Mouse (Mus musculus) ES-E14 (cell line): Measurements from ENCODE around the gene Add3. TPM values are rescaled to one million over a fixed set of nuclear protein-coding genes. Genes with fewer than 3 reads are reported as not detected.

ENCODE experiments used
- DNase-seq: peaks from one replicate; pipeline ENCODE4 v3.0.0-alpha.2; 2013; ENCODE audit warnings: low read depth, low spot score
- H3K27ac ChIP-seq: 2 replicates; pipeline ENCODE4 v1.5.1; 2012; ENCODE audit warnings: low read depth, mild to moderate bottlenecking, low read length, moderate library complexity, mixed read lengths; ENCODE audit not compliant: poor library complexity, insufficient read depth, severe bottlenecking
- H3K36me3 ChIP-seq: 2 replicates; pipeline ENCODE4 v1.6.1; 2012; ENCODE audit warnings: mild to moderate bottlenecking, low read length, moderate library complexity, mixed read lengths; ENCODE audit not compliant: control insufficient read depth, poor library complexity, insufficient read depth, severe bottlenecking
- H3K4me1 ChIP-seq, 2 experiments: fragments of 150-350 bp in 1 of 2; sonication (generic) in 1 of 2; 2 replicates each; pipeline ENCODE4 v1.6.1; 2012; ENCODE audit warnings: low read length in 2 of 2, mild to moderate bottlenecking in 1 of 2, mixed read lengths in 1 of 2; ENCODE audit not compliant: control insufficient read depth in 2 of 2, insufficient read depth in 2 of 2, poor library complexity in 1 of 2
- H3K4me3 ChIP-seq, 2 experiments: fragments of 150-350 bp in 1 of 2; sonication (generic) in 1 of 2; 2 replicates each; pipeline ENCODE4 v1.5.1; 2012; ENCODE audit warnings: low read length in 2 of 2, low read depth in 1 of 2, mild to moderate bottlenecking in 1 of 2, mixed read lengths in 1 of 2; ENCODE audit not compliant: insufficient read depth in 1 of 2, poor library complexity in 1 of 2, severe bottlenecking in 1 of 2
- H3K9ac ChIP-seq: 2 replicates; pipeline ENCODE4 v1.6.1; 2012; ENCODE audit warnings: low read depth, mild to moderate bottlenecking, low read length, mixed read lengths; ENCODE audit not compliant: poor library complexity, insufficient read depth, severe bottlenecking
- H3K9me3 ChIP-seq: fragments of 150-350 bp; sonication (generic); 2 replicates; pipeline ENCODE4 v1.6.1; 2012; ENCODE audit warnings: low read depth, mild to moderate bottlenecking, low read length; ENCODE audit not compliant: control insufficient read depth, insufficient read depth
- CHD2 ChIP-seq: IDR thresholded peaks from 2 replicates; pipeline ENCODE4 v1.6.1; 2014; ENCODE audit warnings: mild to moderate bottlenecking, low read depth, low read length, inconsistent platforms
- HCFC1 ChIP-seq: IDR thresholded peaks from 2 replicates; pipeline ENCODE4 v1.6.1; 2012; ENCODE audit warnings: low read length, inconsistent platforms, borderline replicate concordance; ENCODE audit not compliant: insufficient read depth
- MAFK ChIP-seq: IDR thresholded peaks from 2 replicates; pipeline ENCODE4 v1.6.1; 2014; ENCODE audit warnings: mild to moderate bottlenecking, low read depth, low read length, inconsistent platforms; ENCODE audit not compliant: insufficient read depth
- ZC3H11A ChIP-seq: IDR thresholded peaks from 2 replicates; pipeline ENCODE4 v1.6.1; 2012; ENCODE audit warnings: low read depth, mild to moderate bottlenecking, inconsistent platforms, low read length, borderline replicate concordance
- ZNF384 ChIP-seq: IDR thresholded peaks from 2 replicates; pipeline ENCODE4 v1.6.1; 2012; ENCODE audit warnings: low read depth, low read length, inconsistent platforms
- in situ Hi-C, 2 experiments: fragments of 600-800 bp; cut with MboI; formaldehyde crosslinking; loops; one replicate each; pipeline ENCODE4 v1.15.1; 2025; ENCODE audit warnings: low sequenced_read_pairs in 2 of 2, inconsistent platforms in 1 of 2; ENCODE audit not compliant: unreplicated experiment in 2 of 2
- total RNA-seq: library from RNA; depleted of rRNA; stranded (reverse); fragments of 300-350 nt; gene quantifications from 2 replicates; pipeline ENCODE4 v1.2.3, GENCODE M21; 2012; rRNA removed

Add3 gene
- total RNA-seq, 1 experiment: 8.5 TPM

GRCm38 (mm10) chr19:53283742-53284141 is 143.5 kb downstream of the Add3 start:
- Histone ChIP-seq H3K4me3 (0 out of 4 replicates have a peak overlapping the region, but pooled peaks of 1 of the 2 experiments have one; percentile 7), H3K4me1 (peaks cover 4 to 13% of the 10 kb centered on the region in 2 experiments; a peak in 2 of 4 replicates), H3K9me3 (no peaks in the 10 kb centered on the region), H3K36me3 (no peaks in the 10 kb centered on the region), H3K27ac (peak overlapping the region; percentile 57; the same call in 1 of the 2 replicates), H3K9ac (no peak overlapping the region)
- in situ Hi-C loops: no loop called here
- no peak for DNase-seq
- TF ChIP-seq CHD2: no peak

GRCm38 (mm10) chr19:53284268-53285208 is 144.3 kb downstream of the Add3 start:
- Histone ChIP-seq H3K4me1 (peaks cover 4 to 13% of the 10 kb centered on the region in 2 experiments; a peak in 2 of 4 replicates), H3K4me3 (peak overlapping the region in 1 of 2 experiments; percentile 1; a peak in 2 of 4 replicates), H3K9ac (peak overlapping the region; percentile 3; the same call in 1 of the 2 replicates), H3K27ac (no peak overlapping the region), H3K36me3 (no peaks in the 10 kb centered on the region), H3K9me3 (no peaks in the 10 kb centered on the region)
- TF ChIP-seq MAFK (no peak), CHD2 (no peak), HCFC1 (no peak), ZC3H11A (no peak), ZNF384 (no peak)
- in situ Hi-C loops: no loop called here
- DNase-seq: no peak

GRCm38 (mm10) chr19:53296331-53297254 is 156.3 kb downstream of the Add3 start:
- no peak for DNase-seq

More at GRCm38 (mm10) chr19:53296331-53297254, 156.3 kb downstream of the Add3 start:
- peaks cover 0 to 6% of the 10 kb centered on the region in 2 experiments; a peak in 1 of 4 replicates for H3K4me1 ChIP-seq
- H3K4me3 ChIP-seq: 0 out of 4 replicates have a peak overlapping the region, but pooled peaks of 1 of the 2 experiments have one; percentile 3
- H3K27ac ChIP-seq: no peak overlapping the region
- no peaks in the 10 kb centered on the region for H3K36me3 ChIP-seq
- TF ChIP-seq MAFK (no peak), ZNF384 (no peak), HCFC1 (no peak), CHD2 (no peak), ZC3H11A (no peak)
- in situ Hi-C loops: no loop called here
- H3K9me3 ChIP-seq: no peaks in the 10 kb centered on the region
- no peak overlapping the region for H3K9ac ChIP-seq

Other genes starting within 250 kb of the Add3 start
- gene Xpnpep1, start 100.2 kb upstream of the Add3 start, total RNA-seq: 190 and 210 TPM in 2 replicates
- gene Mxi1, start 170.1 kb downstream of the Add3 start, total RNA-seq: 20.1 and 28.5 TPM in 2 replicates
- not detected in 2 replicates for gene Gm10197, start 231.3 kb downstream of the Add3 start, total RNA-seq